Mouse (Mus musculus): Measurements from ENCODE around the gene Rims4.

GRCm38 (mm10) chr2:163943056-163943455, 24.6 kb upstream of the Rims4 start:
- TF ChIP-seq CTCF (IDR thresholded peaks at IDR 0.05; ENCODE audit: insufficient read depth, low read length) (no peak), POLR2A (IDR thresholded peaks at IDR 0.05; ENCODE audit: borderline replicate concordance, extremely low read depth, low read depth, low read length) (no peak)
